Mouse (Mus musculus) embryonic facial prominence, embryonic 15.5 days (tissue): ENCODE data around the gene Armh3. TPM values are rescaled to one million over a fixed set of nuclear protein-coding genes. Genes with fewer than 3 reads are reported as not detected.
"Not testable (repeated sequence)": the region's sequence is repeated elsewhere in the genome, so short reads cannot be mapped to it uniquely, and the experiment has no call there.

Experiments used
- ATAC-seq: fragments of 200-750 bp; cut with Nextera tagmentation; 2 replicates; pipeline ENCODE4 v1.8.0; 2017; ENCODE audit warnings: low read depth, moderate TSS enrichment; ENCODE audit not compliant: insufficient number of reproducible peaks, low FRiP score, low TSS enrichment
- H3K27ac ChIP-seq: fragments of 300-500 bp; sonication (generic); replicated peaks from 2 replicates; pipeline ENCODE4 v1.5.1; 2015; ENCODE audit warnings: mild to moderate bottlenecking, inconsistent platforms
- H3K27me3 ChIP-seq: fragments of 300-500 bp; sonication (generic); 2 replicates; pipeline ENCODE4 v1.6.1; 2015; ENCODE audit warnings: inconsistent platforms
- H3K36me3 ChIP-seq: fragments of 300-500 bp; sonication (generic); 2 replicates; pipeline ENCODE4 v1.6.1; 2015; ENCODE audit warnings: mild to moderate bottlenecking, inconsistent platforms
- H3K4me1 ChIP-seq: fragments of 300-500 bp; sonication (generic); 2 replicates; pipeline ENCODE4 v1.6.1; 2015; ENCODE audit warnings: inconsistent platforms
- H3K4me2 ChIP-seq: fragments of 300-500 bp; sonication (generic); replicated peaks from 2 replicates; pipeline ENCODE4 v1.6.1; 2015; ENCODE audit warnings: mild to moderate bottlenecking, inconsistent platforms
- H3K4me3 ChIP-seq: fragments of 300-500 bp; sonication (generic); replicated peaks from 2 replicates; pipeline ENCODE4 v1.5.1; 2015; ENCODE audit warnings: mild to moderate bottlenecking, inconsistent platforms
- H3K9ac ChIP-seq: fragments of 300-500 bp; sonication (generic); 2 replicates; pipeline ENCODE4 v1.6.1; 2015; ENCODE audit warnings: inconsistent platforms
- H3K9me3 ChIP-seq: fragments of 300-500 bp; sonication (generic); replicated peaks from 2 replicates; pipeline ENCODE4 v1.6.1; 2016; ENCODE audit warnings: inconsistent platforms
- WGBS: fragments of 180-500 bp; shearing (Covaris S2); methylation state at CpG from one replicate; pipeline ENCODE4 v1.1.7; 2015; 5-methylcytosine and 5-hydroxymethylcytosine counted together
- polyA plus RNA-seq: library from polyadenylated mRNA; unstranded; fragments of >200 nt; fragmentation: Nextera tagmentation; extraction: Ambion mirVana; gene quantifications from 2 replicates; pipeline ENCODE4 v1.2.1, GENCODE M21; 2015

The Armh3 gene
- polyA plus RNA-seq, 1 experiment from 2014 or later = 20.5 TPM

- ATAC-seq = no peak
These were observed 6.7 kb upstream of the Armh3 start for GRCm38 (mm10) chr19:46004814-46005466.

GRCm38 (mm10) chr19:46003371-46004226 lies 5.3 kb upstream of the Armh3 start, which contains the start of gene Hps6:
Hps6 (plus strand) TSS chr19:46003508.
- H3K27me3 ChIP-seq = no peaks in the 10 kb centered on the region
- H3K4me2 ChIP-seq = peak within 1 kb of the TSS; percentile 89
- peak; percentile 77 for ATAC-seq
- H3K9ac ChIP-seq = peak within 1 kb of the TSS; percentile 59
- H3K9me3 ChIP-seq = no peaks in the 10 kb centered on the region
- H3K36me3 ChIP-seq = peaks cover 18% of the 10 kb centered on the region
- H3K4me3 ChIP-seq = peak within 1 kb of the TSS; percentile 62
- WGBS = 2% methylated on average over 70 of the region's 70 CpGs
- H3K4me1 ChIP-seq = peaks cover 20% of the 10 kb centered on the region
- peak within 1 kb of the TSS; percentile 45; the same call in 1 of the 2 replicates for H3K27ac ChIP-seq

More at GRCm38 (mm10) chr19:46004814-46005466, 6.7 kb upstream of the Armh3 start:
- no peaks in the 10 kb centered on the region for H3K27me3 ChIP-seq
- no peak overlapping the region for H3K4me2 ChIP-seq
- 74% methylated on average over 17 of the region's 17 CpGs for WGBS
- H3K4me3 ChIP-seq = no peak overlapping the region
- H3K9ac ChIP-seq = no peak overlapping the region
- H3K36me3 ChIP-seq = peaks cover 18% of the 10 kb centered on the region
- H3K27ac ChIP-seq = no peak overlapping the region
- H3K4me1 ChIP-seq = peaks cover 20% of the 10 kb centered on the region
- no peaks in the 10 kb centered on the region for H3K9me3 ChIP-seq

DNA sequence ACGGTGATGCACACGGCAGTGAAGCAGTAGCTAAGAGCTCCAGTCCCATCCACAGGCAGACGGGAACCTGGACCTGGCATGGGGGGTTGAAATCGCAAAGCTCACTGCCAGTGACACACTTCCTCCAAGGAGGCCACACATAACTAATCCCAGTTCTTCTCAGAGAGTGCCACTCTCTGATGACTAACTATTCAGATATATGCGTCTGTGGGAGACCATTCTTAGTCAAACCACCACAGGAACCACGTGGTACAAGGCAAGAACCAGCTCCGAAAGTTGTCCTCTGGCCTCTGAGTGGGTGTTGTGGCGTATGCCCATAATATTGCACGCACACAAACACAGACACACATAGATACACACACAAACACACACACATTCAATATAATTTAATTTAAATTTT lies 4.0 kb upstream of the Armh3 start:
- H3K4me1 ChIP-seq = peaks cover 23% of the 10 kb centered on the region
- H3K9me3 ChIP-seq = no peaks in the 10 kb centered on the region
- no peak overlapping the region for H3K4me2 ChIP-seq
- H3K4me3 ChIP-seq = no peak overlapping the region
- no peak overlapping the region for H3K9ac ChIP-seq
- peaks cover 10% of the 10 kb centered on the region; the same call in 1 of the 2 replicates for H3K36me3 ChIP-seq
- H3K27ac ChIP-seq = no peak overlapping the region
- 78% methylated on average over 9 of the region's 9 CpGs for WGBS
- no peak for ATAC-seq
- H3K27me3 ChIP-seq = no peaks in the 10 kb centered on the region

DNA sequence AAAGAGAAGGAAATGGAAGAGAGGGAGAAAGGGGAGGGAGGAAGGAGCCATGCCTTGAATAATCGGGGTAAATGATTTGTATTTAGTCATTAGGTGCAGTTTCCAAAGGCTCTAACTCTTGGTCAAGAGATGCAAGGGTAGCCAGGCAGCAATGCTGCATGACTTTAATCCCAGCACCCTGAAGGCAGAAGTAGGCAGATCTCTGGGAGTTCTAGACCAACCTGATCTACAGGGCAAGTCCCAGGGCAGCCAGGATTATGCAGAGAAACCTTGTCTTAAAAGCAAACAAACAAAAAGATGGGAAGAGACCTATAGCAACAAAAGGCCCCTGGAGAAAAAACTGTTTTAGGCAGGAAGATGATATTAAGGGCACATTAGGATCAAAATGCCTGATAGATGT lies 1.1 kb upstream of the Armh3 start:
- Histone ChIP-seq H3K4me1 (peaks cover 14% of the 10 kb centered on the region), H3K4me3 (no peak overlapping the region), H3K9me3 (no peaks in the 10 kb centered on the region), H3K4me2 (no peak overlapping the region), H3K36me3 (peaks cover 7% of the 10 kb centered on the region; the same call in 1 of the 2 replicates), H3K27me3 (no peaks in the 10 kb centered on the region), H3K27ac (no peak overlapping the region), H3K9ac (no peak overlapping the region)
- no peak for ATAC-seq
- 57% methylated on average over 1 of the region's 1 CpGs for WGBS

- WGBS = 10% methylated on average over 8 of the region's 8 CpGs
- peak overlapping the region; percentile 52 for H3K4me2 ChIP-seq
- H3K36me3 ChIP-seq = peaks cover 7% of the 10 kb centered on the region; the same call in 1 of the 2 replicates
- H3K9ac ChIP-seq = peak overlapping the region; percentile 7; the same call in 1 of the 2 replicates
- no peaks in the 10 kb centered on the region for H3K27me3 ChIP-seq
- H3K4me1 ChIP-seq = peaks cover 8% of the 10 kb centered on the region
- no peak overlapping the region for H3K27ac ChIP-seq
- no peaks in the 10 kb centered on the region for H3K9me3 ChIP-seq
- ATAC-seq = no peak
- H3K4me3 ChIP-seq = peak overlapping the region; percentile 95
These were observed 468 bp upstream of the Armh3 start for GRCm38 (mm10) chr19:45998694-45999217.

DNA sequence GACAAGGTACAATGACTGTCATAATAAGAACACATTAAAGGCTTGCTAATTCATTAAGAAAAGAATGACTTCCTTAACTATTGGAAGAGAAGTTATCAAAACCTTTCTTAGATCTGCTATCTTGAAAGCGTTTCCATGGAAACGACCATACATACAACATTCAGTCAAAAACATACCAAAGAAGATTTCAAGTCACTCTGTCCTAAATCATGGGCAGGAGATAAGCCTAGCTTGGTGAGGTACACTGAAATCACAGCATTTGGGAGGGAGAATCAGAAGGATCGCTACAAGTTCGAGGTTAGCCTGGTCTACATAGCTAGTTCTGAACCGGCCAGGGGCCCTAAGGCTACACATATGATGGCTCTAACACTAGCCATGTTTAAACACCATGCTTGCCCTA lies 923 bp downstream of the Armh3 start:
- peaks cover 7% of the 10 kb centered on the region; the same call in 1 of the 2 replicates for H3K36me3 ChIP-seq
- no peaks in the 10 kb centered on the region for H3K27me3 ChIP-seq
- H3K27ac ChIP-seq = peak overlapping the region; percentile 96; the same call in 1 of the 2 replicates
- WGBS = 49% methylated on average over 5 of the region's 5 CpGs
- peak overlapping the region; percentile 52 for H3K4me2 ChIP-seq
- H3K4me3 ChIP-seq = peak overlapping the region; percentile 95
- peak overlapping the region; percentile 82; the same call in 1 of the 2 replicates for H3K9ac ChIP-seq
- peaks cover 4% of the 10 kb centered on the region; the same call in 1 of the 2 replicates for H3K4me1 ChIP-seq
- no peaks in the 10 kb centered on the region for H3K9me3 ChIP-seq
- no peak for ATAC-seq

DNA sequence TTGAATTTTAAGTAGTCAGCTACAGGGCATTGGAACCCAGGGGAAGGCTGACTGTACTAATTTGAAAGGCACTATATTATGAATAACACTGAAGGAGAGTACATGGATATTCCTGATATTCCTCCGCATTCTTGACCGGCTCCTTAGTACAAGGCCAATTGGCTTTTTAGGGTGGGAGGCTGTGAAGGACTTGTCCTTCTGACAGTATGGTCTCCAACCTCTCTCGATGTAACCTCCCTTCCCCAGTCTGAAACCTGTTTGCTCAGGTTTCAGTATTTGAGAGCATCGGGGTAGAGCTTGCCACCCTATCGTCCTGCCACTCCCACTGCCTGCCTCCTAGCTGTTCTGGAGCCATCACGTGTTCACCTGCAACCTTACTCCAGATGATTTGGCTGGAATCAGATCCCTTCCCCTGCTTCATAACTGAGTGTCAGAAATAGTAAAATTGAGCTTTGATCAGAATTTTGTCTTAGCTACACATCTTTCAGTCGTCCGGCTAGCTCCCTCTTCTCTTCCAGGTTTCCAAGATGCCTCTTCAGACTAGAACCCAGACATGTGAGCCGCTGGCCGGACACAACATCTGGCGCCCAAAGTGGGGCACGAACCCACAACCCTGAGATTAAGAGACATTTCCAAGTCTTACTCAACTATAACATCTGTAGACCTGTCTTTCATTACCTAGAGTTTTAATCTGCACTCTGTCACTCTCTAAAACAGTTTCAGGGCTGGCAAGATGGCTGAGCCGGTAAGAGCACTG lies 4.1 kb downstream of the Armh3 start:
- Histone ChIP-seq H3K9ac (no peak overlapping the region), H3K27me3 (no peaks in the 10 kb centered on the region), H3K9me3 (no peaks in the 10 kb centered on the region), H3K4me2 (no peak overlapping the region), H3K4me1 (peaks cover 4% of the 10 kb centered on the region; the same call in 1 of the 2 replicates), H3K4me3 (no peak overlapping the region), H3K36me3 (peaks cover 7% of the 10 kb centered on the region; the same call in 1 of the 2 replicates), H3K27ac (no peak overlapping the region)
- WGBS = 89% methylated on average over 13 of the region's 13 CpGs
- ATAC-seq = no peak

DNA sequence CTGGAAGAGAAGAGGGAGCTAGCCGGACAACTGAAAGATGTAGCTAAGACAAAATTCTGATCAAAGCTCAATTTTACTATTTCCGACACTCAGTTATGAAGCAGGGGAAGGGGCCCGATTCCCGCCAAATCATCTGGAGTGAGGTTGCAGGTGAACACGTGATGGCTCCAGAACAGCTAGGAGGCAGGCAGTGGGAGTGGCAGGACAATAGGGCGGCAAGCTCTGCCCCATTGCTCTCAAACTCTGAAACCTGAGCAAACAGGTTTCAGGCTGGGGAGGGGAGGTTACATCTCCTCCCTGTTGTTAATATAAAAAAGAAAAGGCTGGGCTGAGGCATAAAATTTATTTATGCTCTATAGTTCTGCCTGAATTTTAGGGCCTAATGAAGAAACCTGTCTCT lies 4.8 kb downstream of the Armh3 start:
- H3K9ac ChIP-seq, H3K27me3 ChIP-seq, H3K4me2 ChIP-seq, H3K36me3 ChIP-seq, H3K9me3 ChIP-seq, H3K4me3 ChIP-seq, ATAC-seq, H3K4me1 ChIP-seq, H3K27ac ChIP-seq: not testable (repeated sequence)
- 75% methylated on average over 6 of the region's 6 CpGs for WGBS

GRCm38 (mm10) chr19:45991171-45991570 lies 7.1 kb downstream of the Armh3 start:
- Histone ChIP-seq H3K27me3 (no peaks in the 10 kb centered on the region), H3K9ac (no peak overlapping the region), H3K9me3 (no peaks in the 10 kb centered on the region), H3K4me2 (no peak overlapping the region), H3K4me1 (no peaks in the 10 kb centered on the region), H3K27ac (no peak overlapping the region), H3K36me3 (peaks cover 15% of the 10 kb centered on the region), H3K4me3 (no peak overlapping the region)
- WGBS = 93% methylated on average over 3 of the region's 3 CpGs
- ATAC-seq = no peak

GRCm38 (mm10) chr19:45988238-45988637 lies 10.1 kb downstream of the Armh3 start:
- WGBS = 93% methylated on average over 3 of the region's 3 CpGs
- Histone ChIP-seq H3K4me1 (no peaks in the 10 kb centered on the region), H3K9ac (no peak overlapping the region), H3K4me3 (no peak overlapping the region), H3K27me3 (no peaks in the 10 kb centered on the region), H3K9me3 (no peaks in the 10 kb centered on the region), H3K4me2 (no peak overlapping the region), H3K27ac (no peak overlapping the region), H3K36me3 (peaks cover 8% of the 10 kb centered on the region; the same call in 1 of the 2 replicates)
- ATAC-seq = no peak
